Mouse (Mus musculus) kidney, postnatal 14 days (tissue): ENCODE results near the gene Zdhhc9.

Experiments used
- DNase-seq: peaks from one replicate; pipeline ENCODE4 v3.0.0; 2022; ENCODE audit warnings: mixed read lengths

Gene Zdhhc9

GRCm38 (mm10) chrX:48124132-48125071 is 84.3 kb downstream of the Zdhhc9 start:
- DNase-seq, result peak; percentile 51
